Mouse (Mus musculus): ENCODE data around the gene Fnip2. TPM values are rescaled to one million over a fixed set of nuclear protein-coding genes. Genes with fewer than 3 reads are reported as not detected.

Gene Fnip2
- polyA plus RNA-seq, 1 experiment, result 21.3 TPM

DNA sequence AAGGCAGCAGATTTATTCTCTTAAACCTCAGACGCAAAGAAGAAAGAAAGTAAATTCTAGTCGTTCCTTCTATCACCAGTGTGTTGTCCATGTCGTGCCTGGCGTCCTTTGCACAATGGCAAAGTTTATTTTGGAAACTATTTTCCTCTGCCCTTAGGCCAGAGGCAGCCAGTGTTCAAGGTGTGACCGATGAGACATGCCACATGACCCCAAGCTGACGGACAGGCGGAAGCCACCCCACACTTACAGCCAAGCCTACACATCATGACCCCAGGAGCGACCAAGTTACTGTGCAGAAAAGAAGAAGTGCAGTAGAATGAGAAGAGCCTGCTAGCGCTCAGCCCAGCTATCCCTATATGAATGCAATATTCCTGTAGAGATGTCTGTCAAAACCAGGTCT is 47.7 kb downstream of the Fnip2 start:
- no peak for TF ChIP-seq POLR2A (IDR thresholded peaks at IDR 0.05; ENCODE audit: borderline replicate concordance, extremely low read depth, insufficient read depth, insufficient read length, poor library complexity, severe bottlenecking)
- no peak for TF ChIP-seq CTCF (IDR thresholded peaks at IDR 0.05; ENCODE audit: borderline replicate concordance, extremely low read depth, insufficient read depth, insufficient read length)
- DNase-seq (ENCODE audit: low read depth), result no peak

DNA sequence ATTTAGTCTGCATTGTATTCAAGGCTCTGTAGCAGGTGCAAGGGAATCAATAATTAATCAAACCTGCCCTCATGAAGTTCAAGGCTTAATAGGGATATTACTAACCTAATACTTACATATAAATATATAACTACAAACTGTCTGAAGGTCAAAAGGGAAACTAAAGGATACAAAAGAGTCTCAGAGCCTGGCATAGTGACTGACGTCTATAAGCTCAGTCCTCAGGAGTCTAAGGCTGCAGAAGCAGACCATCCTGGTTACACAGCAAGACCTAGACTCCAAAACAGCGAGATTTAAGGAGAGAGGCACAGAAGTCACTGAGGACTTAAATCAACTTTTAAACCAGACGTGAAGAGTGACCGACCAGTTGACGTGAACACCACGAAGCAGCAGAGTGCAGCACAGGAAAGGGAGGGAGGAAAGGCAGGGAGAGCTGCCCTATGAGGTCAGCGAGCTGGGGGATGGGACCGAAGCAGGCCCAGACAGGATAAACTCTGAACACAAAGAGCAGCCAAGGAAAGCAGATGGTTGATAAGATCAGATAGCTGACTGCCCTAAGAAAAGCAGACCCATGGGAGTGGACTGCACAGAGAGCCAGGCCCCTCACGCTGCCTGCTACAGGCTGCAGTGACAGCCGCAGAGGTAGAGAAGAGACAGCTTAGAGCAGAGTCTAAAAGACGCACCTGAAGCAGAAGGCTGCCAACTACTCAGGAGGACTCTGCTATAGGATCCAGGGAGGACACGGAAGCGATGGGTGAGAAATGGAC is 48.7 kb downstream of the Fnip2 start:
- peak; percentile 52 for DNase-seq (ENCODE audit: low read depth)
- TF ChIP-seq POLR2A (IDR thresholded peaks at IDR 0.05; ENCODE audit: borderline replicate concordance, extremely low read depth, insufficient read depth, insufficient read length, poor library complexity, severe bottlenecking) (no peak), CTCF (IDR thresholded peaks at IDR 0.05; ENCODE audit: borderline replicate concordance, extremely low read depth, insufficient read depth, insufficient read length) (no peak)

DNA sequence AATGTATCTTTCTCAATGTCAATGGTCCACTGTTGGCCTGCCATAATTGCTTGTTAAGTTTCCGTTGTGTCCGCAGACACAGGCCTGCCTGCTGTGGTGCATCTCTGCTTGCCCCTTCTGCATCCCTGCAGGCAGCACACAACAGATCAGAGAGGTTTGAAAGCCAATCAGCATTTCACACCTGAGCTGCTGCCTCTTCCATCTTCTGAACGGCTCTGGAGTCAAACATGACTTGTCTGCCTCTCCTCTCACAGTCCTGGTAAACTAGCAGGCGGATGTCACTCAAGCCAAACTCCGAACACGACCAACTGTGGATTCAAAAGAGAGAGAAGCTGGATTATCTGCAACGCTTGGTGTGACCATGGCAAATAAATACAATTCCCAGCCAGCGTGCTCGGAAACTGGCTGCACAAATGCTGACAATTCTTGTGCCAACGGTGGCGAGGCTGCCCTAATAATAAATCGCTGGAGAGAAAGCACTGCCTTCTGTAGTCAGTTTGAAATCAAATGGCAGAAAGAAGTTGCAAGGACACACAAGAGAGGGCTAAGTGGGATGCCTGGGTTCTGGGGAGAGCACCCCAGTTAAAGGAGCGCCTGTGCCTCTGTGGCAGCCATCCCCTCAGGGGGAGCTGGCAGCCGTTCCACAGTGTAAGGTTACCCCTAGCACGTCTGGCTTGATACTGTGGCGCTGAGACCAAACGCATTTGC is 49.6 kb downstream of the Fnip2 start:
- peak; percentile 68 for DNase-seq (ENCODE audit: low read depth)
- TF ChIP-seq POLR2A (IDR thresholded peaks at IDR 0.05; ENCODE audit: borderline replicate concordance, extremely low read depth, insufficient read depth, insufficient read length, poor library complexity, severe bottlenecking), result no peak
- TF ChIP-seq CTCF (IDR thresholded peaks at IDR 0.05; ENCODE audit: borderline replicate concordance, extremely low read depth, insufficient read depth, insufficient read length), result no peak

DNA sequence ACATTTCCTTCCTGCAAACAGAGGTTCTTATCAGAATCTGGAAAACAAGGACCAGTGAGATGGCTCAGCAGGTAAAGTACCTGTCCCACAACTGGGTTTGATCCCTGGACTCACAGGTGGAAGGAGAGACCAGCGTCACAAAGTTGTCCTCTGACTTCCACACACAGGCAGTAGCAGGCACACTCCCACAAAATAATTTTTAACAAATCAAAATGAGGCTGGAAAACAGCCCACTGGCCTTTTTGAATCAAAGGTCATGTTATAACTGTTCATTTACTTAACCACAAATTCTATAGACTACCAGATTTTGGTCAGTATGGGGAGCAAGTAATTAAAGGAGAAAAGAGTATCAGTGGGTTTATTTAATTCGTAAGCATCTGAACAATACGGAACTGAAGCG is 50.6 kb downstream of the Fnip2 start:
- TF ChIP-seq POLR2A (IDR thresholded peaks at IDR 0.05; ENCODE audit: borderline replicate concordance, extremely low read depth, insufficient read depth, insufficient read length, poor library complexity, severe bottlenecking), result no peak
- TF ChIP-seq CTCF (IDR thresholded peaks at IDR 0.05; ENCODE audit: borderline replicate concordance, extremely low read depth, insufficient read depth, insufficient read length), result no peak
- no peak for DNase-seq (ENCODE audit: low read depth)

DNA sequence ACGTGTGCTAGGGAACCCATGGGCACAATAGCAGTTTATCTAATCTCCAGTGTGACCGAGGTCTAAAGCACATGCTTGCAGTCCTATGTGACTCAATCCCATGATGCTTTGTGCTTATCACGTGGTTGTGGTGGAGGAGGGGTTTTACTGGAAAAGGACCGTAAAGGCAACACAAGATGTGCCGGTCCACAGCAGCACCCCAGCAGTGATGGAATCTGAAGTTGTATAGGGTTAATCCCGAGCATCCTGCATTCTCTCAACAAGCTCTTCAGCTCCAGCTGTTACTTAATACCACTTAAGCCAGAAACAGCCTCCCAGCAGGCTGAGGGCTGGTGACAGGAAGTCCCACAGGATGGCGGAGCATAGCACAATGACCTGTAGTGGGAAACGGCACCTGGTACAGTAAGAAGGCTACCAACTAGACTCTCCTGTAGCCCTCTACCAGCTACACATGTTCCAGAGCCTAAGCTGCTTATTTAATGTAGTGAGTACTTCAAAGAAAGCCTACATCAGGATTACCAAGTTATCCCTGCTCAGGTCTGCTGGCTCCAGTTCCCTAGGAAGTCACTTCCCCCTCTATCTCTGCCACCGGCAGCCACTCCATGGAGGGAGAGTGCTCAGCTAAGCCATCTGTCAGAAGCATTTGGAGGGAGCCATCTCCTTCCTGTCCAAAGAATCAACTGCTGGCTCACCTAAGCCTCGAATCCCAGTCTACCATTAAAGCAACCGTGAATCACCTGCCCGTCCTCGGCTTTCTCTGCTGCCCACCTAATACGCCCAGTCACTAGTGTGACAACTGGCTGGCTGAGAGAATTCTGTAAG is 51.3 kb downstream of the Fnip2 start:
- DNase-seq (ENCODE audit: low read depth), result peak; percentile 20
- TF ChIP-seq POLR2A (IDR thresholded peaks at IDR 0.05; ENCODE audit: borderline replicate concordance, extremely low read depth, insufficient read depth, insufficient read length, poor library complexity, severe bottlenecking) (no peak), CTCF (IDR thresholded peaks at IDR 0.05; ENCODE audit: borderline replicate concordance, extremely low read depth, insufficient read depth, insufficient read length) (no peak)

DNA sequence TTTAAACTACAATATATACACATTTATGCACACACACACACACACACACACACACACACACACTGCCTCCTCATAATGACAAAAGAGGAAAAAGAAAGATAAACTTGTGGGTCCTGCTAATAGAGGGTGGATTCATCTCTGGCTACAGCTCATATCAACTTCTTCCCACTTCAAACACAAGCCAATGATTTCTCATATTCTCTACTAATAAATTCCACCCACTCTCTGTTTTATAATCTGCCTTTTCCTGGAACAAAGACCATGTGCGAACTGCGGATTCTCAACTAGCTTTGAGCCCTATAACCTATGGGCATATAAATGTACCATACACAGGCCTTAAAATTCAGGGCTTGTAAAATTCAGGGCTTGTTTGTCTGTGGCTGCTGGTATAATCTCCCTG is 53.3 kb downstream of the Fnip2 start:
- no peak for DNase-seq (ENCODE audit: low read depth)
- TF ChIP-seq CTCF (IDR thresholded peaks at IDR 0.05; ENCODE audit: borderline replicate concordance, extremely low read depth, insufficient read depth, insufficient read length), result no peak
- TF ChIP-seq POLR2A (IDR thresholded peaks at IDR 0.05; ENCODE audit: borderline replicate concordance, extremely low read depth, insufficient read depth, insufficient read length, poor library complexity, severe bottlenecking), result no peak

DNA sequence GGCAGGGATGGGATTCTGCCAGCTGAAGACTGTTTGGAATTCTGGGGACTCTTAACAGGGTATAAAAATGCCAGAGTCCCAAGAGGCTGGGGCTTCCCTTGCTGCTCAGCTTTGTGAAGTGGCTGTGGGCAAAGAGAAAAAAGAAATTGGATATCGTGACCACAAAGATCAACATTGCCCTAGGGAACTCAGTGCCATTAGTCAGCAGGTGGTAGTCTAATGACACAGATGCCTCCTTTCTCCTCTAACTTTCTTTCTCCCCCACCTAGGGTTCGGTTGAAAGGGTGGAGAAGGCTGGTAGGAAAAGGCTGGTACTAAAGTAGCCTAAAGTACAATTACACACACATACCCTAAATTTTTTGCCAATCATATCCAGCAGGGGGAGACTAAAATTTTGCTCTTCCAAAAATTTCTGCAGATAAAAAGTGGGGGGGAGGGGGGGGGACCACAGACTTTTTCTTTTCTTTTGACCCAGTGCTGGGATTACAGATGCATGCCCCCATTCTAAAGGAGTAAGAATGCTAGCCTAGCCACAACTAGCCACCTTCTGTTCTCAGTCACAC is 66.3 kb downstream of the Fnip2 start:
- no peak for TF ChIP-seq POLR2A (IDR thresholded peaks at IDR 0.05; ENCODE audit: borderline replicate concordance, extremely low read depth, insufficient read depth, insufficient read length, poor library complexity, severe bottlenecking)
- TF ChIP-seq CTCF (IDR thresholded peaks at IDR 0.05; ENCODE audit: borderline replicate concordance, extremely low read depth, insufficient read depth, insufficient read length), result no peak
- no peak for DNase-seq (ENCODE audit: low read depth)

DNA sequence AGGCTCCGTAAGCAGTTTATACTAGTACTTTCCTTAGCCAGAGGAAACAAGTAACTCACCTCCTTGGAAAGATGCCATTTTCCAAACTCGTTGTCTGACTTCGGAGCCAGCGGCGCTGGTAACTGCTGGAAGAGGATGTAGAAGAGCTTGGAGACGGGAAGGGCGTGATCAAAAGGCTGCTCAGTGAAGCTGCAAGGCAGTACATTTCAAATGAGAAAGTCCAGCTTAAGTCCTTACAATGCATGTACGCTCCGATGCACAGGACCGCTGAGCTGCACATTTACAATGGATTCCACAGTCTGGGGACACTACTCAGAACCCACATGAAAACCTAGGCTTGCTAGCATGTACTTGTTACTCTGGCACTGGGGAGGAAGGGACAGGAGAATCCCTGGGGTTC is 67.3 kb downstream of the Fnip2 start:
- DNase-seq (ENCODE audit: low read depth), result peak; percentile 83
- no peak for TF ChIP-seq POLR2A (IDR thresholded peaks at IDR 0.05; ENCODE audit: borderline replicate concordance, extremely low read depth, insufficient read depth, insufficient read length, poor library complexity, severe bottlenecking)
- TF ChIP-seq CTCF (IDR thresholded peaks at IDR 0.05; ENCODE audit: borderline replicate concordance, extremely low read depth, insufficient read depth, insufficient read length), result no peak

DNA sequence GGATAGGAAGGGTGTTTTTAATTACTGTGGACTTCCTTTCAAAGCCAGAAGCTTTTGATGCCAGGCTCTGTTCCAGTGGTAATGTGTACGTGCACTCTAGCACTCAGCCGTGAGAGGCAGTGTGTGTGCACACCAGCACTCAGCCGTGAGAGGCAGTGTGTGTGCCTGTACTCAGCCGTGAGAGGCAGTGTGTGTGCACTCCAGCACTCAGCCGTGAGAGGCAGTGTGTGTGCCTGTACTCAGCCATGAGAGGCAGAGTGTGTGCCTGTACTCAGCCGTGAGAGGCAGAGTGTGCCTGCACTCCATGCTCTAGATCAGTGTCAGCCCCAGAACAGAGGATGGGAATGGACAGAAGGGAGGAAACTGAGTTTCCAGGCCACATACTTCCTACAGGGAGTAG is 70.9 kb downstream of the Fnip2 start:
- TF ChIP-seq CTCF (IDR thresholded peaks at IDR 0.05; ENCODE audit: borderline replicate concordance, extremely low read depth, insufficient read depth, insufficient read length) (no peak), POLR2A (IDR thresholded peaks at IDR 0.05; ENCODE audit: borderline replicate concordance, extremely low read depth, insufficient read depth, insufficient read length, poor library complexity, severe bottlenecking) (no peak)
- no peak for DNase-seq (ENCODE audit: low read depth)

DNA sequence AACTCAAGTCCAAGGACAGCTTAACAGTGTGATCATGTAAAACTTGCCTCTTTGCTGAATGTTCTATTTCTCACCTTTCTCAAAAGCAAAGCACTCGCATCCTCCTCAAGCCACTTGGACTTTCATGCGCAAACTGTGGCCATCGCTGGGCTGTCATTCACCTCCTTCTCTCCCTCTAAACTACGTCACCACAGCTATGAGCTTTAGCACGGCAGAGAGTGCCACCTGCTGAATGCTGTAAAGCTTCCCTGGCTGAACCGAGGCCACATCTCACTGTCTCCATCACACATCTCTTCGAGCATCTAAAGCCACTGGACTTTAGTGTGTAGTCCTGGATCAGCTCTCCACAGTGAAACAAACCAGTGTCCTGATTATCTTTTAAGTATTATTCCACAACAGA is 72.4 kb downstream of the Fnip2 start:
- peak; percentile 28 for DNase-seq (ENCODE audit: low read depth)
- TF ChIP-seq CTCF (IDR thresholded peaks at IDR 0.05; ENCODE audit: borderline replicate concordance, extremely low read depth, insufficient read depth, insufficient read length) (peak; percentile 27; the same call in 1 of the 2 replicates), POLR2A (IDR thresholded peaks at IDR 0.05; ENCODE audit: borderline replicate concordance, extremely low read depth, insufficient read depth, insufficient read length, poor library complexity, severe bottlenecking) (no peak)

DNA sequence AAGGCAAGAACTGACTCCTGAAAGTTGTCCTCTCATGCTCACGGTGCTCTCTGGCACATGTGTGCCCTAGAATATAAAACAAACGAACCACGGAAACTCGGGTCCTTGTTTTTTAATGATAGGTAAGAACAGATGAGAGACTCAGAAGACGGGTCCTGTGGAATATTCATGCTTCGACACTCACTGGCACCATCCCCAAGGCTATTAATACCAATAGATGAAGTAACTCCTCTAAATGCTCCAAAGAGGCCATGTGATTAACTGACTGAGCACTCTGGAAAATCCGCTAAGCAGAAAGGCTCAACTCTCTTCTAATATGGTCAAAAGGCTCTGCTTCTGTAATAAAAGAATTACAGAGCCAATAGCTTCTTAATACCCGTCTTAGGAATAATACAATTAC is 73.6 kb downstream of the Fnip2 start:
- no peak for DNase-seq (ENCODE audit: low read depth)
- no peak for TF ChIP-seq CTCF (IDR thresholded peaks at IDR 0.05; ENCODE audit: borderline replicate concordance, extremely low read depth, insufficient read depth, insufficient read length)
- no peak for TF ChIP-seq POLR2A (IDR thresholded peaks at IDR 0.05; ENCODE audit: borderline replicate concordance, extremely low read depth, insufficient read depth, insufficient read length, poor library complexity, severe bottlenecking)
